Mouse (Mus musculus) midbrain, embryonic 10.5 days (tissue): ENCODE data around the gene Rab7. TPM values are rescaled to one million over a fixed set of nuclear protein-coding genes. Genes with fewer than 3 reads are reported as not detected.
"Not testable (repeated sequence)": the region's sequence is repeated elsewhere in the genome, so short reads cannot be mapped to it uniquely, and the experiment has no call there.

ENCODE experiments used
- DNase-seq: peaks from one replicate; pipeline ENCODE4 v3.0.0-alpha.2; 2017; ENCODE audit warnings: low spot score
- H3K27ac ChIP-seq: fragments of 300-500 bp; sonication (generic); replicated peaks from 2 replicates; pipeline ENCODE4 v1.5.1; 2016; ENCODE audit warnings: mild to moderate bottlenecking
- H3K27me3 ChIP-seq: fragments of 300-500 bp; sonication (generic); 2 replicates; pipeline ENCODE4 v1.6.1; 2016; ENCODE audit warnings: low read depth, mild to moderate bottlenecking; ENCODE audit not compliant: poor library complexity, severe bottlenecking
- H3K36me3 ChIP-seq: fragments of 300-500 bp; sonication (generic); 2 replicates; pipeline ENCODE4 v1.6.1; 2016; ENCODE audit warnings: mild to moderate bottlenecking, moderate library complexity
- H3K4me1 ChIP-seq: fragments of 300-500 bp; sonication (generic); 2 replicates; pipeline ENCODE4 v1.6.1; 2016
- H3K4me3 ChIP-seq: fragments of 300-500 bp; sonication (generic); 2 replicates; pipeline ENCODE4 v1.5.1; 2016; ENCODE audit warnings: mild to moderate bottlenecking, moderate library complexity
- H3K9me3 ChIP-seq: fragments of 300-500 bp; sonication (generic); replicated peaks from 2 replicates; pipeline ENCODE4 v1.6.1; 2016; ENCODE audit warnings: mild to moderate bottlenecking
- WGBS: fragments of 180-500 bp; shearing (Covaris S2); methylation state at CpG from one replicate; pipeline ENCODE4 v1.1.7; 2016; 5-methylcytosine and 5-hydroxymethylcytosine counted together
- microRNA-seq: library from miRNA; unstranded; fragments of <30 nt; microRNA quantifications from one replicate; pipeline ENCODE4, GENCODE M21; 2017
- polyA plus RNA-seq: library from polyadenylated mRNA; unstranded; fragments of >200 nt; fragmentation: Nextera tagmentation; extraction: Ambion mirVana; gene quantifications from 2 replicates; pipeline ENCODE4 v1.2.1, GENCODE M21; 2016

Gene Rab7
- polyA plus RNA-seq, 1 experiment from 2014 or later = 215 TPM

- no peaks in the 10 kb centered on the region for H3K27me3 ChIP-seq
- H3K4me3 ChIP-seq = no peak overlapping the region
- no peaks in the 10 kb centered on the region for H3K9me3 ChIP-seq
- no peak for DNase-seq
- H3K27ac ChIP-seq = no peak overlapping the region; the same call in 1 of the 2 replicates
- H3K4me1 ChIP-seq = peaks cover 50% of the 10 kb centered on the region
- 82% methylated on average over 4 of the region's 4 CpGs for WGBS
- H3K36me3 ChIP-seq = peaks cover 30% of the 10 kb centered on the region
Measured at GRCm38 (mm10) chr6:87991216-87991615, 53.9 kb downstream of the Rab7 start.

GRCm38 (mm10) chr6:87982506-87982905 is 62.6 kb downstream of the Rab7 start:
- Histone ChIP-seq H3K36me3 (peaks cover 57% of the 10 kb centered on the region), H3K27ac (peak overlapping the region; percentile 98), H3K4me1 (peaks cover 25% of the 10 kb centered on the region), H3K9me3 (no peaks in the 10 kb centered on the region), H3K4me3 (peak overlapping the region; percentile 89), H3K27me3 (no peaks in the 10 kb centered on the region)
- DNase-seq = no peak
- 77% methylated on average over 9 of the region's 9 CpGs for WGBS

GRCm38 (mm10) chr6:87981547-87982256 is 63.4 kb downstream of the Rab7 start, which contains the start of gene H1fx:
H1fx (minus strand) TSS chr6:87981637.
- Histone ChIP-seq H3K27me3 (no peaks in the 10 kb centered on the region), H3K36me3 (peaks cover 49% of the 10 kb centered on the region), H3K4me3 (peak within 1 kb of the TSS; percentile 89), H3K4me1 (peaks cover 25% of the 10 kb centered on the region), H3K9me3 (no peaks in the 10 kb centered on the region), H3K27ac (peak within 1 kb of the TSS; percentile 98)
- under 1% methylated on average over 55 of the region's 55 CpGs for WGBS
- DNase-seq = peak; percentile 89

- H3K36me3 ChIP-seq = peaks cover 43% of the 10 kb centered on the region
- no peaks in the 10 kb centered on the region for H3K27me3 ChIP-seq
- no peaks in the 10 kb centered on the region for H3K9me3 ChIP-seq
- WGBS = 3% methylated on average over 53 of the region's 56 CpGs
- peak overlapping the region; percentile 98 for H3K27ac ChIP-seq
- peaks cover 25% of the 10 kb centered on the region for H3K4me1 ChIP-seq
- DNase-seq = peak; percentile 68
- H3K4me3 ChIP-seq = peak overlapping the region; percentile 89
Measured at GRCm38 (mm10) chr6:87981030-87981485, 64.0 kb downstream of the Rab7 start.

- H3K27me3 ChIP-seq = no peaks in the 10 kb centered on the region
- peak overlapping the region; percentile 89 for H3K4me3 ChIP-seq
- H3K27ac ChIP-seq = peak overlapping the region; percentile 98
- H3K36me3 ChIP-seq = peaks cover 38% of the 10 kb centered on the region
- no peaks in the 10 kb centered on the region for H3K9me3 ChIP-seq
- peaks cover 25% of the 10 kb centered on the region for H3K4me1 ChIP-seq
- DNase-seq = peak; percentile 96
- under 1% methylated on average over 66 of the region's 66 CpGs for WGBS
Measured at GRCm38 (mm10) chr6:87980374-87981029, 64.6 kb downstream of the Rab7 start.

- Histone ChIP-seq H3K27me3 (no peaks in the 10 kb centered on the region), H3K4me1 (peaks cover 25% of the 10 kb centered on the region), H3K4me3 (peak overlapping the region; percentile 89), H3K36me3 (peaks cover 31% of the 10 kb centered on the region), H3K27ac (peak overlapping the region; percentile 98), H3K9me3 (no peaks in the 10 kb centered on the region)
- 72% methylated on average over 3 of the region's 3 CpGs for WGBS
- DNase-seq = peak; percentile 23
Measured at GRCm38 (mm10) chr6:87979728-87980127, 65.3 kb downstream of the Rab7 start.

- DNase-seq = no peak
- Histone ChIP-seq H3K9me3 (no peaks in the 10 kb centered on the region), H3K36me3 (no peaks in the 10 kb centered on the region), H3K4me1 (no peaks in the 10 kb centered on the region), H3K27ac (no peak overlapping the region), H3K4me3 (no peak overlapping the region), H3K27me3 (no peaks in the 10 kb centered on the region)
- 9% methylated on average over 2 of the region's 2 CpGs for WGBS
Measured at GRCm38 (mm10) chr6:87970041-87970440, 75.0 kb downstream of the Rab7 start.

- not testable (repeated sequence) for DNase-seq, H3K36me3 ChIP-seq, H3K4me1 ChIP-seq, H3K27me3 ChIP-seq, H3K4me3 ChIP-seq, H3K27ac ChIP-seq
- WGBS = 78% methylated on average over 4 of the region's 4 CpGs
- H3K9me3 ChIP-seq = peaks cover 17% of the 10 kb centered on the region
Measured at GRCm38 (mm10) chr6:87962457-87962856, 82.6 kb downstream of the Rab7 start.

Small RNA genes lying within 50 kb of the gene (microRNA-seq; reads per million reads assigned to microRNA genes)
- gene Gm47286 = 3.6 reads per million, percentile 6 among the genes with 10 or more reads in this experiment

Other genes with a start within 250 kb of the Rab7 start
- 5.8 and 8.4 TPM in 2 replicates for gene Rab43, start 233.1 kb downstream of the Rab7 start, polyA plus RNA-seq
- 2.7 and 4.4 TPM in 2 replicates for gene Gm45140, start 209.5 kb downstream of the Rab7 start, polyA plus RNA-seq
- gene Isy1, start 206.5 kb downstream of the Rab7 start, polyA plus RNA-seq = 62.4 and 69.1 TPM in 2 replicates
- gene Cnbp, start 194.2 kb downstream of the Rab7 start, polyA plus RNA-seq = 1,252 and 1,396 TPM in 2 replicates
- 150 and 157 TPM in 2 replicates for gene Copg1, start 157.5 kb downstream of the Rab7 start, polyA plus RNA-seq
- 53.8 and 56.8 TPM in 2 replicates for gene Hmces, start 131.3 kb downstream of the Rab7 start, polyA plus RNA-seq
- 20.3 and 22.1 TPM in 2 replicates for gene H1fx, start 63.6 kb downstream of the Rab7 start, polyA plus RNA-seq
- gene Rpn1, start 39.2 kb upstream of the Rab7 start, polyA plus RNA-seq = 284 and 305 TPM in 2 replicates
- 19.3 and 36.1 TPM in 2 replicates for gene Gata2, start 148.6 kb upstream of the Rab7 start, polyA plus RNA-seq
- gene Dnajb8, start 177.0 kb upstream of the Rab7 start, polyA plus RNA-seq = not detected in 2 replicates